Mouse (Mus musculus): ENCODE measurements around the gene AA792892. TPM values are rescaled to one million over a fixed set of nuclear protein-coding genes. Genes with fewer than 3 reads are reported as not detected.

The AA792892 gene
- polyA plus RNA-seq (2015; fragmentation: Nextera tagmentation; extraction: Ambion mirVana) = not detected in 2 replicates

GRCm38 (mm10) chr5:94339449-94339848 lies at the start of gene AA792892:
Gene AA792892, plus strand, starts transcription at chr5:94339749.

GRCm38 (mm10) chr5:94306696-94307095 lies 32.9 kb upstream of the AA792892 start, which contains the start of gene A430089I19Rik:
Gene A430089I19Rik, minus strand, starts transcription at chr5:94306796.

GRCm38 (mm10) chr5:94314135-94314534 lies 25.4 kb upstream of the AA792892 start, which contains the start of gene Gm6502:
Gene Gm6502, plus strand, starts transcription at chr5:94314435.

Other genes with a start within 250 kb of the AA792892 start
- gene Gm3106, start 121.7 kb upstream of the AA792892 start, polyA plus RNA-seq (2015; fragmentation: Nextera tagmentation; extraction: Ambion mirVana) = not detected in 2 replicates
- gene A430089I19Rik, start 33.0 kb upstream of the AA792892 start, polyA plus RNA-seq (2015; fragmentation: Nextera tagmentation; extraction: Ambion mirVana) = not detected in 2 replicates
- gene Gm6502, start 25.3 kb upstream of the AA792892 start, polyA plus RNA-seq (2015; fragmentation: Nextera tagmentation; extraction: Ambion mirVana) = not detected in 2 replicates
- gene Gm7682, start 106.0 kb downstream of the AA792892 start, polyA plus RNA-seq (2015; fragmentation: Nextera tagmentation; extraction: Ambion mirVana) = not detected in 2 replicates
- gene Gm3139, start 186.5 kb downstream of the AA792892 start, polyA plus RNA-seq (2015; fragmentation: Nextera tagmentation; extraction: Ambion mirVana) = not detected in 2 replicates